ENCODE assay signal across 11 mouse cellular contexts in the genomic region with DNA sequence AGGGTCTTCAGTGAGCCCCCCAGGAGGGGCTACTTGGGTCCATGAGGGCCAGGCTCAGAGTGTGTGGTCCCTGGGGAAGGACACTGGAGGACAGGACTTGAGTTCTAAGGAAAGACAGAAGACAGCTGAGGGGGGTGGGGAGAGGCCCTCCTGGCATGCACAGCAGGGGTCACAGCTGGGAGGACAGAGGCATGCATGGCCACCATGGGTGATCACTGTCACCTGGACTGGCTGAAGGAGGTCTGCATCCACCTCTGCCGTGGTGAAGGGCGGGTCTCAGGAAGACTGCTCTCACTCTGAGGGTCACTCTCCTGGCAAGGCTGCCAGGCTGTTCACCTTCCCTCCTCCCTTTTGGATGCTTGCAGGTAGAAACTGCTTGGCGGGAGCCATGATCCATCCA. TPM values are rescaled to one million over a fixed set of nuclear protein-coding genes. Genes with fewer than 3 reads are reported as not detected.
DNase-seq lines count a peak whose midpoint lies in the region; ATAC-seq lines count a peak whose summit lies in the region.
"Had no signal": no experiment of that assay in that cellular context is flagged by ENCODE, and none has a peak within 500 bp of the region (broad histone marks: within the 10 kb centered on the region; RNA-seq: fewer than 3 reads in every experiment).

No protein-coding gene starts in this region.

- no peaks in the 10 kb centered on the region for H3K27me3 ChIP-seq in heart, embryonic 14.5 days (ENCODE audit: control insufficient read depth, insufficient read depth, low read length)
- no peaks in the 10 kb centered on the region for H3K27me3 ChIP-seq in midbrain, embryonic 10.5 days (ENCODE audit: low read depth, poor library complexity, severe bottlenecking)
- H3K27me3 ChIP-seq in midbrain, embryonic 14.5 days (ENCODE audit: control insufficient read depth, insufficient read depth, low read length) = no peaks in the 10 kb centered on the region
- no peaks in the 10 kb centered on the region for H3K27me3 ChIP-seq in intestine, embryonic 16.5 days (replicated peaks; ENCODE audit: control insufficient read depth, insufficient read depth, low read length)
- no peaks in the 10 kb centered on the region for H3K27me3 ChIP-seq in neural tube, embryonic 15.5 days (replicated peaks)
- H3K27me3 ChIP-seq in forebrain, embryonic 14.5 days (replicated peaks; ENCODE audit: control insufficient read depth, insufficient read depth, low read length) = no peaks in the 10 kb centered on the region

- no peak for DNase-seq in heart, adult 9 months (ENCODE audit: low spot score in 2 of 2)
- no peak for DNase-seq in midbrain, embryonic 10.5 days (ENCODE audit: low spot score)
- DNase-seq in midbrain, embryonic 14.5 days = no peak
- no peak for DNase-seq in forebrain, embryonic 14.5 days (ENCODE audit: low spot score)
- DNase-seq: kidney, adult 2 months; right cerebral cortex, postnatal 14 days had no signal

- no peak overlapping the region for H3K9ac ChIP-seq in heart, embryonic 14.5 days (ENCODE audit: low read length)
- no peak overlapping the region for H3K9ac ChIP-seq in midbrain, embryonic 14.5 days (replicated peaks; ENCODE audit: low read length)
- no peak overlapping the region for H3K9ac ChIP-seq in intestine, embryonic 16.5 days (ENCODE audit: low read depth, low read length)
- no peak overlapping the region for H3K9ac ChIP-seq in neural tube, embryonic 15.5 days (replicated peaks)
- H3K9ac ChIP-seq in forebrain, embryonic 14.5 days (ENCODE audit: low read length) = no peak overlapping the region

- no peaks in the 10 kb centered on the region for H3K9me3 ChIP-seq in heart, embryonic 14.5 days (ENCODE audit: control insufficient read depth, low read length)
- H3K9me3 ChIP-seq in midbrain, embryonic 10.5 days (replicated peaks) = no peaks in the 10 kb centered on the region
- no peaks in the 10 kb centered on the region for H3K9me3 ChIP-seq in midbrain, embryonic 14.5 days (ENCODE audit: control insufficient read depth, low read length)
- no peaks in the 10 kb centered on the region for H3K9me3 ChIP-seq in intestine, embryonic 16.5 days (ENCODE audit: control insufficient read depth, low read length)
- no peaks in the 10 kb centered on the region for H3K9me3 ChIP-seq in neural tube, embryonic 15.5 days (replicated peaks)
- H3K9me3 ChIP-seq in forebrain, embryonic 14.5 days (replicated peaks; ENCODE audit: control insufficient read depth, low read length) = no peaks in the 10 kb centered on the region

- H3K4me2 ChIP-seq in heart, embryonic 14.5 days (ENCODE audit: low read length) = no peak overlapping the region
- H3K4me2 ChIP-seq in midbrain, embryonic 14.5 days (ENCODE audit: low read length) = no peak overlapping the region
- H3K4me2 ChIP-seq in intestine, embryonic 16.5 days (ENCODE audit: low read depth, low read length) = no peak overlapping the region
- no peak overlapping the region for H3K4me2 ChIP-seq in neural tube, embryonic 15.5 days
- no peak overlapping the region for H3K4me2 ChIP-seq in forebrain, embryonic 14.5 days (ENCODE audit: low read length)

- H3K36me3 ChIP-seq in heart, embryonic 14.5 days (ENCODE audit: control insufficient read depth, insufficient read depth, low read length) = no peaks in the 10 kb centered on the region
- no peaks in the 10 kb centered on the region for H3K36me3 ChIP-seq in midbrain, embryonic 10.5 days
- no peaks in the 10 kb centered on the region for H3K36me3 ChIP-seq in midbrain, embryonic 14.5 days (ENCODE audit: control insufficient read depth, insufficient read depth, low read length)
- no peaks in the 10 kb centered on the region for H3K36me3 ChIP-seq in intestine, embryonic 16.5 days (ENCODE audit: control insufficient read depth, insufficient read depth, low read length)
- H3K36me3 ChIP-seq in neural tube, embryonic 15.5 days = no peaks in the 10 kb centered on the region
- H3K36me3 ChIP-seq in forebrain, embryonic 14.5 days (ENCODE audit: control insufficient read depth, insufficient read depth, low read length) = no peaks in the 10 kb centered on the region

- H3K4me3 ChIP-seq in heart, embryonic 14.5 days (ENCODE audit: control insufficient read depth in 1 of 2, insufficient read depth in 1 of 2, low read depth in 1 of 2, low read length in 2 of 2) = no peak overlapping the region
- H3K4me3 ChIP-seq in midbrain, embryonic 10.5 days = no peak overlapping the region
- H3K4me3 ChIP-seq in midbrain, embryonic 14.5 days (replicated peaks; ENCODE audit: low read depth, low read length) = no peak overlapping the region
- H3K4me3 ChIP-seq in intestine, embryonic 16.5 days (ENCODE audit: low read length) = no peak overlapping the region
- no peak overlapping the region for H3K4me3 ChIP-seq in neural tube, embryonic 15.5 days (replicated peaks)
- H3K4me3 ChIP-seq in forebrain, embryonic 14.5 days (ENCODE audit: low read depth, low read length) = no peak overlapping the region

- peaks cover 31 to 42% of the 10 kb centered on the region in 2 experiments for H3K4me1 ChIP-seq in heart, embryonic 14.5 days (ENCODE audit: control insufficient read depth in 2 of 2, insufficient read depth in 2 of 2, low read length in 2 of 2)
- H3K4me1 ChIP-seq in midbrain, embryonic 10.5 days = peaks cover 51% of the 10 kb centered on the region
- peaks cover 23% of the 10 kb centered on the region for H3K4me1 ChIP-seq in midbrain, embryonic 14.5 days (ENCODE audit: control insufficient read depth, insufficient read depth, low read length)
- peaks cover 36% of the 10 kb centered on the region for H3K4me1 ChIP-seq in intestine, embryonic 16.5 days (ENCODE audit: control insufficient read depth, insufficient read depth, low read length)
- peaks cover 46% of the 10 kb centered on the region for H3K4me1 ChIP-seq in neural tube, embryonic 15.5 days
- peaks cover 6% of the 10 kb centered on the region; the same call in 1 of the 2 replicates for H3K4me1 ChIP-seq in forebrain, embryonic 14.5 days (ENCODE audit: control insufficient read depth, insufficient read depth, low read length)

- no peak for ATAC-seq in heart, embryonic 14.5 days (ENCODE audit: insufficient number of reproducible peaks, insufficient read depth, low FRiP score, low read depth)
- ATAC-seq in midbrain, embryonic 14.5 days (ENCODE audit: low FRiP score, low TSS enrichment) = no peak
- ATAC-seq in intestine, embryonic 16.5 days = no peak
- ATAC-seq in neural tube, embryonic 15.5 days (ENCODE audit: low FRiP score) = no peak
- ATAC-seq in forebrain, embryonic 14.5 days = no peak
- ATAC-seq in granulocyte monocyte progenitor cell, adult 5-6 weeks (replicated peaks; ENCODE audit: poor library complexity, severe bottlenecking) = no peak
- ATAC-seq: CD4-positive, CD25-positive, alpha-beta regulatory T cell, adult 4 months had no signal

- WGBS in heart, embryonic 14.5 days = 80% methylated on average over 3 of the region's 3 CpGs
- 91% methylated on average over 3 of the region's 3 CpGs for WGBS in midbrain, embryonic 10.5 days
- 90% methylated on average over 3 of the region's 3 CpGs for WGBS in midbrain, embryonic 14.5 days
- 73% methylated on average over 3 of the region's 3 CpGs for WGBS in intestine, embryonic 16.5 days
- WGBS in neural tube, embryonic 15.5 days = 93% methylated on average over 3 of the region's 3 CpGs
- WGBS in forebrain, embryonic 14.5 days = 85% methylated on average over 3 of the region's 3 CpGs

- peak overlapping the region; percentile 79 to 87; a peak in 3 of 4 replicates for H3K27ac ChIP-seq in heart, embryonic 14.5 days (replicated peaks in 1 of 2; ENCODE audit: control insufficient read depth in 1 of 2, insufficient read depth in 1 of 2, low read depth in 2 of 2, low read length in 2 of 2)
- peak overlapping the region; percentile 57 for H3K27ac ChIP-seq in midbrain, embryonic 10.5 days (replicated peaks)
- no peak overlapping the region for H3K27ac ChIP-seq in midbrain, embryonic 14.5 days (replicated peaks; ENCODE audit: low read depth, low read length)
- peak overlapping the region; percentile 83 for H3K27ac ChIP-seq in intestine, embryonic 16.5 days (ENCODE audit: low read length)
- H3K27ac ChIP-seq in neural tube, embryonic 15.5 days (replicated peaks) = peak overlapping the region; percentile 45; the same call in 1 of the 2 replicates
- H3K27ac ChIP-seq in forebrain, embryonic 14.5 days (ENCODE audit: low read depth, low read length) = no peak overlapping the region

RNA-seq across cellular contexts. Expression of gene Pla2g6, which starts 3.8 kb away (rescaled TPM):
- 10.9 and 11.7 TPM in 2 replicates for polyA plus RNA-seq in heart, embryonic 14.5 days (2014; fragmentation: Nextera tagmentation; extraction: Ambion mirVana)
- polyA plus RNA-seq in midbrain, embryonic 10.5 days (2016; fragmentation: Nextera tagmentation; extraction: Ambion mirVana) = 20.4 and 26.8 TPM in 2 replicates
- polyA plus RNA-seq in midbrain, embryonic 14.5 days (2014; fragmentation: Nextera tagmentation; extraction: Ambion mirVana) = 26.0 and 28.2 TPM in 2 replicates
- polyA plus RNA-seq in intestine, embryonic 16.5 days (2015; fragmentation: Nextera tagmentation; extraction: Ambion mirVana) = 27.1 and 28.3 TPM in 2 replicates
- 26.1 and 27.9 TPM in 2 replicates for polyA plus RNA-seq in neural tube, embryonic 15.5 days (2015; fragmentation: Nextera tagmentation; extraction: Ambion mirVana)
- polyA plus RNA-seq in forebrain, embryonic 14.5 days (2014; fragmentation: Nextera tagmentation; extraction: Ambion mirVana) = 14.0 and 18.9 TPM in 2 replicates
- total RNA-seq in granulocyte monocyte progenitor cell, adult 5-6 weeks (2014; fragmentation: Nextera tagmentation) = 15.3 and 20.4 TPM in 2 replicates
- 9.2 and 13.0 TPM in 2 replicates for total RNA-seq in granulocyte monocyte progenitor cell, adult 5-6 weeks (2017)

RNA-seq across cellular contexts. Expression of gene Maff, which starts 22.0 kb away (rescaled TPM):
- 2.2 and 3.5 TPM in 2 replicates for polyA plus RNA-seq in heart, embryonic 14.5 days (2014; fragmentation: Nextera tagmentation; extraction: Ambion mirVana)
- polyA plus RNA-seq in midbrain, embryonic 10.5 days (2016; fragmentation: Nextera tagmentation; extraction: Ambion mirVana) = 1.3 TPM in 2 replicates
- polyA plus RNA-seq in midbrain, embryonic 14.5 days (2014; fragmentation: Nextera tagmentation; extraction: Ambion mirVana) = 1.0 and 1.2 TPM in 2 replicates
- 6.0 and 7.1 TPM in 2 replicates for polyA plus RNA-seq in intestine, embryonic 16.5 days (2015; fragmentation: Nextera tagmentation; extraction: Ambion mirVana)
- polyA plus RNA-seq in neural tube, embryonic 15.5 days (2015; fragmentation: Nextera tagmentation; extraction: Ambion mirVana) = 0.81 and 1.7 TPM in 2 replicates
- polyA plus RNA-seq in forebrain, embryonic 14.5 days (2014; fragmentation: Nextera tagmentation; extraction: Ambion mirVana) = 0.72 and 1.6 TPM in 2 replicates
- total RNA-seq in granulocyte monocyte progenitor cell, adult 5-6 weeks (2014; fragmentation: Nextera tagmentation) = 0.41 TPM in 1 of 2 replicates, not detected in the other
- total RNA-seq in granulocyte monocyte progenitor cell, adult 5-6 weeks (2017) = 2.8 TPM in 2 replicates

RNA-seq across cellular contexts. Expression of gene Baiap2l2, which starts 39.0 kb away (rescaled TPM):
- 9.1 and 13.9 TPM in 2 replicates for polyA plus RNA-seq in heart, embryonic 14.5 days (2014; fragmentation: Nextera tagmentation; extraction: Ambion mirVana)
- 1.1 and 2.4 TPM in 2 replicates for polyA plus RNA-seq in midbrain, embryonic 10.5 days (2016; fragmentation: Nextera tagmentation; extraction: Ambion mirVana)
- 1.9 and 2.0 TPM in 2 replicates for polyA plus RNA-seq in midbrain, embryonic 14.5 days (2014; fragmentation: Nextera tagmentation; extraction: Ambion mirVana)
- polyA plus RNA-seq in intestine, embryonic 16.5 days (2015; fragmentation: Nextera tagmentation; extraction: Ambion mirVana) = 13.6 and 17.9 TPM in 2 replicates
- polyA plus RNA-seq in neural tube, embryonic 15.5 days (2015; fragmentation: Nextera tagmentation; extraction: Ambion mirVana) = 2.0 and 4.0 TPM in 2 replicates
- polyA plus RNA-seq in forebrain, embryonic 14.5 days (2014; fragmentation: Nextera tagmentation; extraction: Ambion mirVana) = 1.4 and 2.6 TPM in 2 replicates
- not detected in 2 replicates for total RNA-seq in granulocyte monocyte progenitor cell, adult 5-6 weeks (2014; fragmentation: Nextera tagmentation)
- total RNA-seq in granulocyte monocyte progenitor cell, adult 5-6 weeks (2017) = not detected in 2 replicates
- polyA plus RNA-seq: CD4-positive, CD25-positive, alpha-beta regulatory T cell, adult 4 months had no signal

Comparison
In these comparisons a context has a peak if more than half of its experiments do, and no peak if none do; other contexts are left out.
1. H3K27ac ChIP-seq: peak in heart, embryonic 14.5 days (2 of 2), midbrain, embryonic 10.5 days (single experiment), intestine, embryonic 16.5 days (single experiment) and neural tube, embryonic 15.5 days (single experiment); none in midbrain, embryonic 14.5 days (single experiment) and forebrain, embryonic 14.5 days (single experiment).